Mouse (Mus musculus) forebrain, embryonic 12.5 days (tissue): ENCODE data around the gene Srpk1. TPM values are rescaled to one million over a fixed set of nuclear protein-coding genes. Genes with fewer than 3 reads are reported as not detected.
A peak's percentile ranks its signal among the peaks of the same experiment; 100 is the strongest.

Experiments used
- ATAC-seq: fragments of 200-750 bp; cut with Nextera tagmentation; 2 replicates; pipeline ENCODE4 v1.8.0; 2017; ENCODE audit warnings: moderate TSS enrichment; ENCODE audit not compliant: low FRiP score
- H3K27ac ChIP-seq: fragments of 300-500 bp; sonication (generic); 2 replicates; pipeline ENCODE4 v1.5.1; 2016; ENCODE audit warnings: mild to moderate bottlenecking
- H3K27me3 ChIP-seq: fragments of 300-500 bp; sonication (generic); 2 replicates; pipeline ENCODE4 v1.6.1; 2016; ENCODE audit warnings: mild to moderate bottlenecking
- H3K36me3 ChIP-seq: fragments of 300-500 bp; sonication (generic); replicated peaks from 2 replicates; pipeline ENCODE4 v1.6.1; 2016; ENCODE audit warnings: mild to moderate bottlenecking
- H3K4me1 ChIP-seq: fragments of 300-500 bp; sonication (generic); 2 replicates; pipeline ENCODE4 v1.6.1; 2016
- H3K4me2 ChIP-seq: fragments of 300-500 bp; sonication (generic); 2 replicates; pipeline ENCODE4 v1.6.1; 2016; ENCODE audit warnings: mild to moderate bottlenecking, moderate library complexity
- H3K4me3 ChIP-seq: fragments of 300-500 bp; sonication (generic); replicated peaks from 2 replicates; pipeline ENCODE4 v1.5.1; 2016; ENCODE audit warnings: mild to moderate bottlenecking
- H3K9ac ChIP-seq: fragments of 300-500 bp; sonication (generic); 2 replicates; pipeline ENCODE4 v1.6.1; 2016; ENCODE audit warnings: mild to moderate bottlenecking
- H3K9me3 ChIP-seq: fragments of 300-500 bp; sonication (generic); 2 replicates; pipeline ENCODE4 v1.6.1; 2016
- WGBS: fragments of 180-500 bp; shearing (Covaris S2); methylation state at CpG from one replicate; pipeline ENCODE4 v1.1.7; 2016; 5-methylcytosine and 5-hydroxymethylcytosine counted together
- polyA plus RNA-seq: library from polyadenylated mRNA; unstranded; fragments of >200 nt; fragmentation: Nextera tagmentation; extraction: Ambion mirVana; gene quantifications from 2 replicates; pipeline ENCODE4 v1.2.1, GENCODE M21; 2016

Srpk1 gene
- polyA plus RNA-seq, 1 experiment from 2014 or later = 130 TPM

GRCm38 (mm10) chr17:28628248-28629124, 6.0 kb upstream of the Srpk1 start:
- Histone ChIP-seq H3K4me1 (0 out of 2 replicates have a peak, but pooled peaks cover 7% of the 10 kb centered on the region), H3K9ac (no peak overlapping the region), H3K4me2 (no peak overlapping the region), H3K27me3 (no peaks in the 10 kb centered on the region; the same call in 1 of the 2 replicates), H3K4me3 (no peak overlapping the region), H3K36me3 (no peaks in the 10 kb centered on the region), H3K27ac (no peak overlapping the region), H3K9me3 (no peaks in the 10 kb centered on the region)
- ATAC-seq = no peak
- WGBS = 71% methylated on average over 10 of the region's 10 CpGs

- no peak overlapping the region for H3K4me2 ChIP-seq
- no peak overlapping the region for H3K4me3 ChIP-seq
- WGBS = 72% methylated on average over 2 of the region's 2 CpGs
- H3K36me3 ChIP-seq = no peaks in the 10 kb centered on the region
- H3K27ac ChIP-seq = no peak overlapping the region
- H3K27me3 ChIP-seq = no peaks in the 10 kb centered on the region
- no peaks in the 10 kb centered on the region for H3K9me3 ChIP-seq
- H3K9ac ChIP-seq = no peak overlapping the region
- ATAC-seq = no peak
- 0 out of 2 replicates have a peak, but pooled peaks cover 7% of the 10 kb centered on the region for H3K4me1 ChIP-seq
These were observed 4.4 kb upstream of the Srpk1 start for GRCm38 (mm10) chr17:28626937-28627336.

GRCm38 (mm10) chr17:28625327-28625726, 2.8 kb upstream of the Srpk1 start:
- H3K36me3 ChIP-seq = no peaks in the 10 kb centered on the region
- 95% methylated on average over 15 of the region's 15 CpGs for WGBS
- no peak overlapping the region for H3K9ac ChIP-seq
- no peaks in the 10 kb centered on the region for H3K27me3 ChIP-seq
- peaks cover 17% of the 10 kb centered on the region for H3K4me1 ChIP-seq
- no peak for ATAC-seq
- no peak overlapping the region for H3K4me3 ChIP-seq
- no peaks in the 10 kb centered on the region for H3K9me3 ChIP-seq
- H3K4me2 ChIP-seq = no peak overlapping the region
- no peak overlapping the region for H3K27ac ChIP-seq

- no peak overlapping the region for H3K27ac ChIP-seq
- peaks cover 4% of the 10 kb centered on the region; the same call in 1 of the 2 replicates for H3K36me3 ChIP-seq
- ATAC-seq = no peak
- no peak overlapping the region for H3K9ac ChIP-seq
- no peak overlapping the region for H3K4me2 ChIP-seq
- peaks cover 22% of the 10 kb centered on the region for H3K4me1 ChIP-seq
- no peaks in the 10 kb centered on the region for H3K9me3 ChIP-seq
- H3K4me3 ChIP-seq = no peak overlapping the region
- 80% methylated on average over 2 of the region's 2 CpGs for WGBS
- H3K27me3 ChIP-seq = no peaks in the 10 kb centered on the region
These were observed 2.3 kb upstream of the Srpk1 start for GRCm38 (mm10) chr17:28624841-28625240.

GRCm38 (mm10) chr17:28621381-28622299, 869 bp downstream of the Srpk1 start:
- Histone ChIP-seq H3K27ac (peak overlapping the region; percentile 90), H3K4me3 (peak overlapping the region; percentile 99), H3K9me3 (no peaks in the 10 kb centered on the region), H3K9ac (peak overlapping the region; percentile 99), H3K4me1 (peaks cover 34% of the 10 kb centered on the region), H3K36me3 (peaks cover 23% of the 10 kb centered on the region), H3K27me3 (no peaks in the 10 kb centered on the region), H3K4me2 (peak overlapping the region; percentile 90)
- WGBS = under 1% methylated on average over 71 of the region's 78 CpGs
- peak; percentile 80 for ATAC-seq

GRCm38 (mm10) chr17:28618775-28619174, 3.7 kb downstream of the Srpk1 start:
- ATAC-seq = no peak
- H3K27me3 ChIP-seq = no peaks in the 10 kb centered on the region
- H3K9ac ChIP-seq = no peak overlapping the region
- 94% methylated on average over 1 of the region's 1 CpGs for WGBS
- no peak overlapping the region for H3K4me3 ChIP-seq
- peaks cover 34% of the 10 kb centered on the region for H3K4me1 ChIP-seq
- H3K36me3 ChIP-seq = peaks cover 42% of the 10 kb centered on the region
- H3K27ac ChIP-seq = no peak overlapping the region
- no peak overlapping the region for H3K4me2 ChIP-seq
- H3K9me3 ChIP-seq = no peaks in the 10 kb centered on the region

GRCm38 (mm10) chr17:28618124-28618523, 4.4 kb downstream of the Srpk1 start:
- H3K36me3 ChIP-seq = peaks cover 42% of the 10 kb centered on the region

GRCm38 (mm10) chr17:28617636-28618035, 4.9 kb downstream of the Srpk1 start:
- Histone ChIP-seq H3K9ac (no peak overlapping the region), H3K36me3 (peaks cover 42% of the 10 kb centered on the region), H3K27ac (no peak overlapping the region), H3K9me3 (no peaks in the 10 kb centered on the region), H3K27me3 (no peaks in the 10 kb centered on the region), H3K4me3 (no peak overlapping the region), H3K4me2 (no peak overlapping the region), H3K4me1 (peaks cover 34% of the 10 kb centered on the region)
- WGBS = 92% methylated on average over 10 of the region's 10 CpGs
- no peak for ATAC-seq

More at GRCm38 (mm10) chr17:28618124-28618523, 4.4 kb downstream of the Srpk1 start:
- H3K9ac ChIP-seq = no peak overlapping the region
- no peak overlapping the region for H3K4me3 ChIP-seq
- H3K27ac ChIP-seq = no peak overlapping the region
- H3K4me1 ChIP-seq = peaks cover 34% of the 10 kb centered on the region
- no peak for ATAC-seq
- no peaks in the 10 kb centered on the region for H3K27me3 ChIP-seq
- H3K9me3 ChIP-seq = no peaks in the 10 kb centered on the region
- WGBS = 85% methylated on average over 7 of the region's 7 CpGs
- no peak overlapping the region for H3K4me2 ChIP-seq

- ATAC-seq = no peak
- H3K27me3 ChIP-seq = no peaks in the 10 kb centered on the region
These were observed 7.2 kb downstream of the Srpk1 start for GRCm38 (mm10) chr17:28615332-28615731.

GRCm38 (mm10) chr17:28613096-28613495, 9.4 kb downstream of the Srpk1 start:
- no peaks in the 10 kb centered on the region for H3K9me3 ChIP-seq
- WGBS = 82% methylated on average over 6 of the region's 6 CpGs
- peaks cover 29% of the 10 kb centered on the region for H3K36me3 ChIP-seq
- H3K9ac ChIP-seq = no peak overlapping the region
- no peak overlapping the region for H3K4me2 ChIP-seq
- H3K27ac ChIP-seq = no peak overlapping the region
- H3K4me3 ChIP-seq = no peak overlapping the region
- no peak for ATAC-seq
- H3K4me1 ChIP-seq = peaks cover 6% of the 10 kb centered on the region
- H3K27me3 ChIP-seq = no peaks in the 10 kb centered on the region

More at GRCm38 (mm10) chr17:28615332-28615731, 7.2 kb downstream of the Srpk1 start:
- WGBS = 92% methylated on average over 4 of the region's 4 CpGs
- Histone ChIP-seq H3K4me3 (no peak overlapping the region), H3K27ac (no peak overlapping the region), H3K36me3 (peaks cover 42% of the 10 kb centered on the region), H3K9me3 (no peaks in the 10 kb centered on the region), H3K4me2 (no peak overlapping the region), H3K9ac (no peak overlapping the region), H3K4me1 (peaks cover 24% of the 10 kb centered on the region)

GRCm38 (mm10) chr17:28612603-28613002, 9.9 kb downstream of the Srpk1 start:
- ATAC-seq = no peak
- WGBS = 96% methylated on average over 2 of the region's 2 CpGs
- H3K36me3 ChIP-seq = peaks cover 32% of the 10 kb centered on the region

GRCm38 (mm10) chr17:28609543-28609942, 13.0 kb downstream of the Srpk1 start:
- Histone ChIP-seq H3K36me3 (peaks cover 42% of the 10 kb centered on the region), H3K9ac (no peak overlapping the region), H3K4me2 (no peak overlapping the region), H3K27me3 (no peaks in the 10 kb centered on the region), H3K27ac (no peak overlapping the region), H3K4me3 (no peak overlapping the region), H3K4me1 (no peaks in the 10 kb centered on the region), H3K9me3 (no peaks in the 10 kb centered on the region)
- no peak for ATAC-seq
- 88% methylated on average over 3 of the region's 3 CpGs for WGBS

More at GRCm38 (mm10) chr17:28612603-28613002, 9.9 kb downstream of the Srpk1 start:
- Histone ChIP-seq H3K4me2 (no peak overlapping the region), H3K9ac (no peak overlapping the region), H3K27me3 (no peaks in the 10 kb centered on the region), H3K27ac (no peak overlapping the region), H3K4me1 (peaks cover 2% of the 10 kb centered on the region), H3K4me3 (no peak overlapping the region), H3K9me3 (no peaks in the 10 kb centered on the region)
